Mouse (Mus musculus) frontal cortex, adult 2 months (tissue): ENCODE data around the gene Xirp2. TPM values are rescaled to one million over a fixed set of nuclear protein-coding genes. Genes with fewer than 3 reads are reported as not detected.
A peak's percentile ranks its signal among the peaks of the same experiment; 100 is the strongest.
"Not testable (repeated sequence)": the region's sequence is repeated elsewhere in the genome, so short reads cannot be mapped to it uniquely, and the experiment has no call there.

Experiments
- DNase-seq, 2 experiments: peaks; one replicate each; pipeline ENCODE4 v3.0.0; 2022; ENCODE audit warnings: low spot score in 1 of 2; ENCODE audit errors: extremely low spot score in 1 of 2
- polyA plus RNA-seq: library from polyadenylated mRNA; depleted of rRNA; stranded (reverse); fragments of >200 nt; gene quantifications from 2 replicates; pipeline ENCODE4 v1.2.3, GENCODE M21; 2012; rRNA removed

Xirp2 gene
- polyA plus RNA-seq: 0.02 TPM in 2 replicates

- no peak for DNase-seq
Measured at GRCm38 (mm10) chr2:67445780-67446179, at the start of gene Xirp2. Xirp2 (plus strand) TSS chr2:67446002.

- not testable (repeated sequence) for DNase-seq
Measured at GRCm38 (mm10) chr2:67413425-67413824, 32.4 kb upstream of the Xirp2 start, which contains the start of gene Gm21830. Gm21830 (plus strand) TSS chr2:67413725.

- no peak for DNase-seq
Measured at GRCm38 (mm10) chr2:67420853-67421252, 24.9 kb upstream of the Xirp2 start.

- DNase-seq: no peak
Measured at GRCm38 (mm10) chr2:67422799-67423198, 23.0 kb upstream of the Xirp2 start.

GRCm38 (mm10) chr2:67433081-67433480 is 12.7 kb upstream of the Xirp2 start, which contains the start of gene Gm26727:
Gm26727 (minus strand) TSS chr2:67433181.
- no peak for DNase-seq

- no peak for DNase-seq
Measured at GRCm38 (mm10) chr2:67438309-67438708, 7.5 kb upstream of the Xirp2 start.

GRCm38 (mm10) chr2:67446772-67447171 is 970 bp downstream of the Xirp2 start:
- no peak for DNase-seq

- DNase-seq: peak in 1 of 2 experiments; percentile 55
Measured at GRCm38 (mm10) chr2:67447206-67447605, 1.4 kb downstream of the Xirp2 start.

- DNase-seq: no peak
Measured at GRCm38 (mm10) chr2:67460857-67461256, 15.1 kb downstream of the Xirp2 start.

GRCm38 (mm10) chr2:67467036-67467435 is 21.2 kb downstream of the Xirp2 start:
- peak in 1 of 2 experiments; percentile 35 for DNase-seq

- DNase-seq: not testable (repeated sequence)
Measured at GRCm38 (mm10) chr2:67470030-67470429, 24.2 kb downstream of the Xirp2 start.

GRCm38 (mm10) chr2:67477753-67478152 is 32.0 kb downstream of the Xirp2 start:
- DNase-seq: peak in 1 of 2 experiments; percentile 77

- DNase-seq: no peak
Measured at GRCm38 (mm10) chr2:67481051-67481450, 35.2 kb downstream of the Xirp2 start.

GRCm38 (mm10) chr2:67486721-67487120 is 40.9 kb downstream of the Xirp2 start:
- peak in 1 of 2 experiments; percentile 17 for DNase-seq

- peak; percentile 12 to 47 for DNase-seq
Measured at GRCm38 (mm10) chr2:67487162-67487561, 41.4 kb downstream of the Xirp2 start.

- DNase-seq: no peak
Measured at GRCm38 (mm10) chr2:67488465-67489127, 42.8 kb downstream of the Xirp2 start.

- DNase-seq: no peak
Measured at GRCm38 (mm10) chr2:67489128-67489492, 43.3 kb downstream of the Xirp2 start.

GRCm38 (mm10) chr2:67505457-67505856 is 59.7 kb downstream of the Xirp2 start:
- DNase-seq: peak in 1 of 2 experiments; percentile 48

- DNase-seq: peak; percentile 13 to 63
Measured at GRCm38 (mm10) chr2:67516405-67516804, 70.6 kb downstream of the Xirp2 start.

GRCm38 (mm10) chr2:67535347-67535746 is 89.5 kb downstream of the Xirp2 start:
- peak in 1 of 2 experiments; percentile 36 for DNase-seq

- DNase-seq: no peak
Measured at GRCm38 (mm10) chr2:67539426-67539825, 93.6 kb downstream of the Xirp2 start.

- DNase-seq: no peak
Measured at GRCm38 (mm10) chr2:67541957-67542696, 96.3 kb downstream of the Xirp2 start.
